Mouse (Mus musculus) erythroid progenitor cell, adult 5-6 weeks (primary cell): ENCODE results near the gene Rps6ka3. TPM values are rescaled to one million over a fixed set of nuclear protein-coding genes. Genes with fewer than 3 reads are reported as not detected.

Experiments
- ATAC-seq: replicated peaks from 2 replicates; pipeline ENCODE4 v1.8.0; 2016; ENCODE audit warnings: moderate number of reproducible peaks, mild to moderate bottlenecking, moderate TSS enrichment, inconsistent platforms; ENCODE audit not compliant: poor library complexity, low FRiP score, severe bottlenecking
- total RNA-seq, 2 experiments: library from RNA; stranded (forward) in 1 of 2; stranded (reverse) in 1 of 2; fragments of 150-400 nt in 1 of 2; fragments of 186-747, 209-891 nt in 1 of 2; gene quantifications; 2 replicates each; pipeline versions ENCODE4 v1.2.3 to v1.2.4; 2015 to 2017; ENCODE audit warnings: low replicate concordance in 2 of 2

Gene Rps6ka3
- total RNA-seq, 2 experiments from 2014 or later: 6.9 to 35.6 TPM

DNA sequence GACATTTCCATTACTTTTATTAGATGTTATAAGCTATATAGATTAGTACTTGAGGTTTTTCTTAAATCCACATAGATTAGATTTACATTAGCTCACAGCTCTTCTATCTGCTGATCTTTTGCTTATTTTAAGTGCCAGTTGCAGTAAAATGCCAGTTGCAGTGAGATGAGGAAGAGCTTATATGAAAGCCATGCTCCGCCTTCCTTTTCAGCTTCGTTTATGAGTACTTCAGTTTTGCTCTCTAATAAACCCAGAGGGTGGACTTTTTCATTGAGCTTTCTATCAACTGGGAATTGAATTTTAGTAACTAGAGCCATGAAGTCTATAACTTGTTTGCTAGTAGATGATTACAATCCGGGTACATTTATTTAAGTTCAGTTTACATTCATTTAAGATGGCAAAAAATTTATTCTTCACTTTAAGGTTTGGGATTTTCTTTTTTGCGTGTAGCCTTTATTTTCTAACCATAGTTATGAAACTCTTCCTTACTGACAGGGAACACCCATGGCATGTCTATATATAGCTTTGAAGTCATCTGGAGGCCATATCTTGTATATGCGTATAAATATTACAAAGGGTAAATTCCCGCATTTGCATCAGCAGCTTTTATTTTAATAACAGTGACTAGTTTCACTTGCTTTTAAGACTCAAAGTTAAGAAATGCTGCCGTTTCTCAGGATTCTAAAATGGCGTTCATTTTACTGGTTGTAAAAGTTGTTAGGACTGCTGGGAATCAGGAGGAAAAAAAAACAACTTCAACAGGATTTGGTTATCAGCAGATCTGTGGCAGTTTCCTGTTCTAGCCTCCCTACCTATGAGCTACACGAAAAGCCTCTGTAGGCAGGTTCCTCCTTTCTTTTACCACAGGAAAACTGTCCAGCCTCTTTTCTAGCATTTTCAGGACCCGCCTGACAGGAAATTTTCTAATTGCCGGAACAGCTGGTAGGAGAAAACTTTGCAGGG lies 92.5 kb downstream of the Rps6ka3 start:
- peak; percentile 46; the same call in 1 of the 2 replicates for ATAC-seq

GRCm38 (mm10) chrX:159315293-159315692 lies 105.2 kb downstream of the Rps6ka3 start:
- ATAC-seq: no peak

DNA sequence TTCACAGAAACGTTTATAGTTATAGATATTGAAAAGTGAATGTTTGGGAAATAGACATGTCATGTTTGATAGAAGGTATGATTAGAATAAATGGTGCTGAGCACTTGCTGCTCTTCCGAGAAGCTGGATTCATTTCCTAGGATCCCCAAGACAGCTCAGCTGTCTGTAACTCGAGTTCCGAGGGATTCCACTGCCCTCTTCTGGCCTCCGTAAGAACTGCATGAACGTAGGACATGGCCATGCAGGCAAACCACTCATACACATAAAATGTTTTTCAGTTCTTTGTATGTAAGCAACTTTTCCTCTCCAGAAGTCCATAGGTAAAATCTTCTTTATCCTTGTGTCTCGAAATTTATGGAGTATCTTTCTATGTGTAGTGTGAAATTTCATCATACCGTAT lies 111.2 kb downstream of the Rps6ka3 start:
- ATAC-seq: peak; percentile 73; the same call in 1 of the 2 replicates

DNA sequence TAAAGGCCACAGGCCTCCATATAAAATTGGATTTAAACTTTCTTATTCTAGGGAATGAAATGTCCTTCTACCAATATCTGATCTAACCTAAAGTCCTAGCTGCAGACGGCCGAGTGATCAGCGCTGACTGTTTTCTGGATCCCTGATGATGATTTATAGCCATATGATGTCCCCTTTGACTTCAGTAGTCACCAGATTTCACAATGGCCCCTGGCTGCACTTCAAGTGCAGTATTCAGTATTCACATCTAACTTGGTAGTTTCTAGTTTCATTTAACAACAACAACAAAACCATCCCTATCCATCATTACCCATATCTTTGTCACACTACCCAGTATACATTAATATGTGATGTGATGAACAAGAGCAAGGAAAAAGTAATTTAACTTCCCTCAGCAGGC lies 154.4 kb downstream of the Rps6ka3 start:
- no peak for ATAC-seq

DNA sequence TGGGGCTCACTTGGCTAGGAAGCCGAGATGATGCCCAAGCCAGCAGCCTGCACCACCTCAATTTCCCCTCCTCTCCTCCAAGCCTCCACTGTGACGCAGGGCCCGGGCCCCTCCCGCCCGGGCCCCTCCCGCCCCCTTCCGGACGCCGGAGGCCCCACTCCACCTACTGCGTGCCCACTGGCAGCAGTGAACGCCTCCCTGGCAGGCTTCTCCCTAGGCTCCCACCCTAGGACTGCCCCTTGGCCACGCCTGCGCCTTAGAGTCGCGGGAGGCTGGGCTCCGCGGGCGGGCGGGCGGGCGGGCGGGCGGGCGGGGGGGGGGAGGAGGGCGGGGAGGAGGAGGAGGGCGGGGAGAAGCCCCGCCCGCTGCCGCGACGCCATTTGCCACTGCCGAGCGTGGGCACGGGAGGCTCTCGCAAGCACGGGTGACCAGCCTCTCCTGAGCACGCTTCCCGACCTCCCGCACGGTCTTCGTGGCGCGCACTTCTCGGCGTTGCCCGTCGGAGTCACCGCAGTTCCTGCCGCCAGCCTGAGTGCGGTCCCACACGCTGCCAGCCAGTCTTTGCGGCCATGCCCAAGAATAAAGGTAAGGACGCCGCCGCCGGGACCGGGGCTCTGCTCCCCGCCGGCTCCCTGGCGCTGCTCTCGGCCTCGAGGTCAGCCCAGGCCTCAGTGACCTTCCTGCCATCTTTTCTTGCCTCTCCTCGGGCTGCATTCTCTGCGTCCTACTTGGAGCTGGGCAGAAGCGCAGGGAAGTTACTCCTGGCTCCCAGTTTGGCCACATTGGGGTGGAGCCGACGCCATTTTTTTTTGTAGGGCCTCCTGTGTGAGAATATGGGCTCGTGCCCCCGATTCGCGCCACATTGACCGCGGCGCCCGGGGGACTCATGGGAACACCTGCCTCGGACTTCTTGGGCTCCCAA lies 162.0 kb downstream of the Rps6ka3 start, which contains the start of gene Eif1ax:
Eif1ax (plus strand) TSS at position 348 of the 922 bp plus-strand sequence.
- ATAC-seq: peak; percentile 97

DNA sequence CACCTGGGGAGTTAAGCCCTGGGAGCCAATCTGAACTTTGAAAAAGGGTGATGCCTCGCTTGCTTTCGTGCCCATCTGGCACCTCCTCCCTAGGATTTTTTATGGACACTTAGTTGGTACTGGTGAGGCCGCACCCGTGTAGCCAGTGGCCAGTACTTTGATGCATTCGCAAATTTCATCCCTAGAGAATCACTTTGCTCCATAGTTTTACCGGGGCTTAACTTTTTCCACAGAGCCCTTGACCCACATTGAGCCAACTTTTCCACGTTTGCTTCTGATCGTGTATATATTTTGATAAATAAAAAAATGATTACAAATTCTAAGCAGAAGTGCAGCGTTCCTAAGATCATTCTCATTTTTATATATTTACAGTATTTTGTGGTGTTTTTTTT lies 162.6 kb downstream of the Rps6ka3 start:
- peak; percentile 33; the same call in 1 of the 2 replicates for ATAC-seq

DNA sequence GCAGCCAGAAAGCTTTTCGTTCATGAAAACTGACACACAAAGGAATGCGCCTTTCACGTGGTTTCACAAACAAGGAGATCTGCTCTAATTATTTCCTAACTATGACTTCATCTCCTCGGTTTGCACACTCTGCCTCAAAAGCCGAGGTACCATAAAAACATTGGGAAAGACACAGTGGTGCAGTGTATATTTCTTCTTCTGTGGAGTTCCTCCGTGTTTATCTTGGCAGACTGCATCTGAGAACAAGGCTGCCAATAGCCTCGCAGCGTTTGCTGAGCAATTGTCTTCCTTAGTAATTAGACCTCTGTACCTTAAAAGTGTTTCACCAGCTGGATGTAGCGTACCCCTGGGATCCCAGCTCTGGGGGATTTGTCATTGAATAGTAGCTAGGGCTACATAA lies 177.0 kb downstream of the Rps6ka3 start:
- ATAC-seq: no peak

- ATAC-seq: no peak
Measured at GRCm38 (mm10) chrX:159388953-159389352, 178.8 kb downstream of the Rps6ka3 start.

- no peak for ATAC-seq
Measured at GRCm38 (mm10) chrX:159390347-159390962, 180.3 kb downstream of the Rps6ka3 start.

GRCm38 (mm10) chrX:159391239-159391638 lies 181.1 kb downstream of the Rps6ka3 start:
- no peak for ATAC-seq

DNA sequence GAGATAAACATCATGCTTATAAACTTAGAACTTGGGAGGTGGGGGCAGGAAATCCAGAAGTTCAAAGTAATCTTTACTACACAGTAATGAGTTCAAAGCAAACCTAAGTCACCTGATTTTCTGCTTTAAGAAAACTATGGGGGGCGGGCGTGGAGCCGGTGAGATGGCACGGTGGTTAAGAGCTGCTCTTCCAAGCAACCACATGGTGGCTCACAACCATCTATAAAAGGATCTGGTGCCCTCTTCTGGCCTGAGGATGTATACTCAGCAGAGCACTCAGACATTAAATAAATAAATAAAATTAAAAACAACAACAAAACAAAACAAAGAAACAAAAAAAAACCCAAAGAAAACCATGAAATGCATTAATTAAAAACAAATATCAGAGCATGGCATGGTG lies 199.1 kb downstream of the Rps6ka3 start:
- no peak for ATAC-seq

DNA sequence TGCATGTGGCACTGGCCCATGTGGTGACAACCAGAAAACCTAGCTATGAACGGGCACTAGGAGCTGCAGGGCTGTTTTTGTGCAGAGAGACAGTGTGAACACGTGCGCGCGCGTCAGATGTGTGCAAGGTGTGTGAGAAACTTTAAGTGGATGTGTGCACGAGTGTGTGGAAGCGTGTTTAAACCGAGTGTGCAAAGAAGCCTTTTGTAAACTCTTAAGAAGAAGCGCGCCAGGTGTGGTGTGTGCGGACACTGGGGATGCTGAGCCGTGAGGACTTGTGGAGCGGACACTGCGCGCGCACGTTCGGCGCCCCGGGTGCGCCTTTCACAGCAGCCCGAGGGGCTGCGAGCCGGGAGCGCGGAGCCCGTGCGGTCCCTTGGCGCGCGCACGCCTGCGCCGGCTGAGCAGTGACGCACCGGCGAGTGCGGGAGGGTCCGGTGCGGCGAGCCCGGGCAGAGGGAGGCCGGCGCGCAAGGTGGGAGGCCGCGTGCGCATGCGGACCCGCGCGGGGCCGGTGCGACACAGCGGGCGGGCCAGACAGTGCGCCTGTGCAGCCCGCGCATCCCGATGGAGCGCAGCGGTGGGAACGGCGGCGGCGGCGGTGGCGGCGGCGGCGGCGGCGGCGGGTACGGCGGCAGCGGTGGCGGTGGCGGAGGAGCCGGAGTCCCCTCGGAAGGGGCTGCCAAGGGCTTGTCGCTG lies 204.2 kb downstream of the Rps6ka3 start, which contains the start of gene Map7d2:
Map7d2 (plus strand) TSS at position 443 of the 699 bp plus-strand sequence.
- ATAC-seq: no peak

DNA sequence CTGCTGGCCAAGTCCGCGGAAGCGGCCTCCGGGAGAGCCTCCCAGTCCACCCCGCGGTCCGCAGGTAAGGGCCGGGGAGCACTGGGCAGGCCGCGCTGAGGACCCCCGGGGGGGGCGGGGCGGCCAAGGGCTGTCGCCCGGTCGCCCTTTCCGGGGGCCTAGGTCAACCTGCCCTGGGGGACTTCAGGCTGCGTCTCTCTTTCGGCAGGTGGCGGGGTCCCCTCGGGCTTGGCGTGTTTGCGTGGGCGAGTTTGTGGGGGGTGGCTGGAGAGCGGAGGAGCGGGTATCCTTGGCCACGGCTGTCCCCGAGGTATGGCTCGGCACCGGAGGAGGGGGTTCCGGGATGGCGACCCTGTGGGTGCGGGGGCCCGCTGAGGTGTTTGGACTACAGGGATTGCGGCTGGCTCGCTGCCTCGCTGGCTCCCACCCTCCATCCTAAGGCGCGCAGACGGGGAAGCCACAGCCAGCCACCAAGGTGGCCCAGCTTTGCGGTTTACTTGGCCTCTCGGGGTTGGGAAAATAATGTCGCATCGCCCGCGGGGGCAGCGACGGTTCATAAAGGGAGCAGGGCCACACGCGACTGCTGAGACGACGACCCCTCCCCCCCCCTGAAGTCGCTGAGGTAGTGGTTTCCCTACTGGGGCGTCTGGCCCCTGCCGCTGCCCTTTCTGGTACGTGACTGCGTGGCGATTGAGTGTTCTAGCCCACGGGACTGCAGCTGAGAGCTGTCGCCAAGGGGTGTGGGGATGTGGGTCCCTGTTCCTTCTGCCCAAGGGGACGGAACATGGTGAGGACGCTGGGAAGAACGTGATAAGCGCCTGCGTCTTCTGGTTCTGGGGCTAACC lies 204.9 kb downstream of the Rps6ka3 start:
- ATAC-seq: no peak

Other genes starting within 250 kb of the Rps6ka3 start
- 11.7 and 22.0 TPM in 2 replicates for gene Eif1ax, start 161.9 kb downstream of the Rps6ka3 start, total RNA-seq (2015; ENCODE audit: low replicate concordance)
- gene Eif1ax, start 161.9 kb downstream of the Rps6ka3 start, total RNA-seq (2017; ENCODE audit: low replicate concordance): 8.9 and 16.6 TPM in 2 replicates
- not detected in 2 replicates for gene Map7d2, start 204.3 kb downstream of the Rps6ka3 start, total RNA-seq (2015; ENCODE audit: low replicate concordance)
- not detected in 2 replicates for gene Map7d2, start 204.3 kb downstream of the Rps6ka3 start, total RNA-seq (2017; ENCODE audit: low replicate concordance)